Mouse (Mus musculus) testis, adult 2 months (tissue): ENCODE measurements at regions not wholly inside any gene's neighbourhood (a gene's known extent, or its start where the extent isn't known, plus 50 kb on each side); places are given as distances from the start of the nearest gene placed in this dataset.
"Not testable (repeated sequence)": the region's sequence is repeated elsewhere in the genome, so short reads cannot be mapped to it uniquely, and the experiment has no call there.

Experiments used
- H3K27ac ChIP-seq: fragments of 200-500 bp; 2 replicates; pipeline ENCODE4 v1.5.1; 2012; ENCODE audit warnings: low read depth, low read length; ENCODE audit not compliant: control insufficient read depth, insufficient read depth
- H3K27me3 ChIP-seq: fragments of 200-500 bp; 2 replicates; pipeline ENCODE4 v1.6.1; 2012; ENCODE audit warnings: mild to moderate bottlenecking, low read length, moderate library complexity; ENCODE audit not compliant: control insufficient read depth, insufficient read depth
- H3K36me3 ChIP-seq: fragments of 200-500 bp; 2 replicates; pipeline ENCODE4 v1.6.1; 2012; ENCODE audit warnings: mild to moderate bottlenecking, low read length; ENCODE audit not compliant: control insufficient read depth, insufficient read depth
- H3K4me1 ChIP-seq: fragments of 200-500 bp; 2 replicates; pipeline ENCODE4 v1.6.1; 2012; ENCODE audit warnings: low read length; ENCODE audit not compliant: control insufficient read depth, insufficient read depth
- H3K4me3 ChIP-seq: fragments of 200-500 bp; 2 replicates; pipeline ENCODE4 v1.5.1; 2012; ENCODE audit warnings: low read depth, mild to moderate bottlenecking, low read length, moderate library complexity, mixed read lengths; ENCODE audit not compliant: control insufficient read depth
- CTCF ChIP-seq: fragments of 200-500 bp; IDR thresholded peaks from 2 replicates; pipeline ENCODE4 v1.5.1; 2012; ENCODE audit warnings: low read depth, mild to moderate bottlenecking, inconsistent platforms, low read length, moderate library complexity; ENCODE audit not compliant: control insufficient read depth, insufficient read depth, insufficient replicate concordance
- POLR2A ChIP-seq: fragments of 200-500 bp; IDR thresholded peaks from 2 replicates; pipeline ENCODE4 v1.6.1; 2012; ENCODE audit warnings: low read depth, mild to moderate bottlenecking, inconsistent platforms, low read length, moderate library complexity; ENCODE audit not compliant: control insufficient read depth

DNA sequence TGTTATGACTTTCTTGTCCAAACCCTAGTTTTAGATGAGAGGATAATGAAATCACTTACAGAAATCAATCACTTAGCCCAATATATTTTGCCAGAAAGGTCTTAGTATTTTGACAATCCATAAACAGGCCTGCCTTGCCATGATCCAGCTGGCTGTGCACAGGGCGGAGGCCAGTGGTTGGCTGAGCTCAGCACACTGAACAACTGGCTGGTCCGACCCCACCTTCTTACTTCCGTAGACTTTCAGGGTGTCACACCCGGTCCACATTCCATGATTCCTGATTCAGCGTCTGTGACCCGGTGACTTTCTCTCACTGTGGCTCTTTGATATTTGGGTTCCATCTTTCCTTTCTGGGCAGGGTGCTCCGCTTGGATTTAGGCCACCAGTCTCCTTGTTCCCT, 133.8 kb downstream of the Phlda1 start:
- TF ChIP-seq CTCF = no peak
- TF ChIP-seq POLR2A = no peak

DNA sequence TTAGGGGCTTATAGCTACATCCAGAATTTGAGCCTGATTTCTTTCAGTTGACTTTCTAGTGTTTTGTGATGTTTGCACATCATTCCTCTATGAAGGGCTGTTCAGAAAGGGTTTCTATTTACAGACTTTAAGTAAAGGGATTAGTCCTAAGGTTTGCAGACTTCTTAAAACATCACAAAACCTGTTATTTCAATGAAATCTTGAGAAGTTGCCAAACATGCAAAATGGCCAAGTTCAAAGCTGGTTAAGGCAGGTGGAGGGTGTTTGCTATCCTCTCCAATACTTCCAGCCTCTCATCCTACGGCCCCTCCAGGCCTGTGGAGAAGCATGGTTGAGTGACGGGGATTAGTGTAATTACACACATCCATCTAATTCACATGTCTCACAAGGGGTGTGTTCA, 136.6 kb downstream of the Phlda1 start:
- H3K36me3 ChIP-seq = no peaks in the 10 kb centered on the region
- no peak overlapping the region for H3K27ac ChIP-seq
- H3K4me3 ChIP-seq = no peak overlapping the region
- TF ChIP-seq POLR2A (no peak), CTCF (no peak)
- no peaks in the 10 kb centered on the region for H3K4me1 ChIP-seq
- H3K27me3 ChIP-seq = no peaks in the 10 kb centered on the region

More for the DNA sequence above, 133.8 kb downstream of the Phlda1 start:
- H3K36me3 ChIP-seq = no peaks in the 10 kb centered on the region
- no peak overlapping the region for H3K27ac ChIP-seq
- H3K4me1 ChIP-seq = peaks cover 7% of the 10 kb centered on the region
- no peak overlapping the region for H3K4me3 ChIP-seq
- H3K27me3 ChIP-seq = no peaks in the 10 kb centered on the region

DNA sequence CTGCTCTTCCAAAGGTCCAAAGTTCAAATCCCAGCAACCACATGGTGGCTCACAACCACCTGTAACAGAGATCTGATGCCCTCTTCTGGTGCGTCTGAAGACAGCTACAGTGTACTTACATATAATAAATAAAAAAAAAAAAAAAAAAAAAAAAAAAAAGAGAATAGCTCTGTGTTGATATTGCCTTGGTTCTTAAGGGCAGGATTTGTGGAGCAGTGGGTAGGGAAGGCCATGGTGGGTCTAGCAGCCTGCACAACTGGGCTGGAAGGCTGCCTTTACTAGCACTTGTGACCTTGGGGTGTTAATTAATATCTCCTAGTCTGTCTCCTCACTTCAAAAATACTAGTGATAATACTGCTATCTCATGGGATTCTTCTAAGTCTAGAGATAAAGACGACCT, 147.7 kb downstream of the Phlda1 start:
- not testable (repeated sequence) for H3K27ac ChIP-seq, H3K27me3 ChIP-seq, H3K4me3 ChIP-seq, H3K36me3 ChIP-seq, H3K4me1 ChIP-seq

DNA sequence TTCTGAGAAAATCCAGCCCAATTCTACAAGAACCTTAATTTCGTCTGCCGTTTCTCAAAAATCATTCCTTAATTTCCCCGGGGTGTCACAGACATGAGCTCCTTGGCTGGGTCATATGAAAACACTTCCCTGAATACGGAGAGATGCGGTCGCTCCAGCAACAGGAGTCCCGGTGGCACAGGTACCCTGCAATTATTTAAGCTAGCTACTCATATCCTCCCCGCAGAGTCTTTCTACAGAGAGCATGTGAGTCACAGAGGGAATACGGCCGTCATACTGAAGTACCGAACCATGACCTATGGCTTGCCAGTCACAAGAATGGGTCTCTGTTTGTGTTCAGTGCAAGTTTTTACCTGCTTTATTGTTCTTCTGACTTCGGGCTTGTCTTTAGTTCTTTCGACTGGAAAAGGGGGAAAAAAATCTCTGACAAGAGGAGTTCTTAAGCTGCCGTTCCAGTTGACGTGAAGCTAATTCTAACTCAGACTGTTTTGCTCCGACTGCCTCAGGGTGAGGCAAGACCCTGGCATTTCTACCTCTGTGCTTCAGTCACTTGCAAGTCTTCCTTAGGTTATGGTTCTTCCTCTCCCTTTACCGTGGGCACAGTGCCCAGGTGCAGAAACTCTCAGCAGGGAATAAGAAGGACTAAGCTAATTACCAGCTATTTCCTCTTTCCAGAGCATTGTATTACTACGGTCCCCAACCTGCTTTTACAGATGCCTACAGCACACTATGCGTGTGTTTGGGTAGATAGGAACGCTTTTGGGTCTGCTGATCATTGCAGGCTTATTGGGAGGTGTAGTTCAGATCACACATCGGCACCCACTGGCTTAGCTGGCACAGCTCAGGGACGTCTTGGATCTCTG, 148.5 kb downstream of the Phlda1 start:
- Histone ChIP-seq H3K4me1 (no peaks in the 10 kb centered on the region), H3K27me3 (no peaks in the 10 kb centered on the region), H3K4me3 (no peak overlapping the region), H3K36me3 (no peaks in the 10 kb centered on the region), H3K27ac (no peak overlapping the region)
- TF ChIP-seq CTCF = no peak
- no peak for TF ChIP-seq POLR2A

DNA sequence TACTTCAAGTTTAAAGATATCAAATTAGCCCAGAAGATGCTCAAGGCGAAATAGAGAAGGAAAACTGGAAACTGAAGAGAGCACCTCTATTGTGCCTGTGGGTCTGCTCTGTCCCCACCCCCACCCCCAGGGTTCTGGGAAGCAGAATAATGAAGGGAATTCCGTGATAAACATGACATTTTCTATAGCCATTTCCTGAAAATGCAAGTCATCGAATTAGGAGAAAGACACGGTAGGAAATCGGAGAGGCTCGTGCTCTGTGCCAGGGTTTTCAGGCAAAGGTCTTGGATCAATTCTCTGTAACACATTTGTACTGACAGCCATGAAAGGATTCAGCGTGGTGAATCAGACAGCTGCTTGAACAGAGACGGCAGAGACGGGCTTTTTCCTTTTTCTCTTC, 152.7 kb downstream of the Phlda1 start:
- Histone ChIP-seq H3K36me3 (no peaks in the 10 kb centered on the region), H3K27ac (no peak overlapping the region), H3K4me1 (no peaks in the 10 kb centered on the region), H3K4me3 (no peak overlapping the region), H3K27me3 (no peaks in the 10 kb centered on the region)
- TF ChIP-seq POLR2A (no peak), CTCF (no peak)

DNA sequence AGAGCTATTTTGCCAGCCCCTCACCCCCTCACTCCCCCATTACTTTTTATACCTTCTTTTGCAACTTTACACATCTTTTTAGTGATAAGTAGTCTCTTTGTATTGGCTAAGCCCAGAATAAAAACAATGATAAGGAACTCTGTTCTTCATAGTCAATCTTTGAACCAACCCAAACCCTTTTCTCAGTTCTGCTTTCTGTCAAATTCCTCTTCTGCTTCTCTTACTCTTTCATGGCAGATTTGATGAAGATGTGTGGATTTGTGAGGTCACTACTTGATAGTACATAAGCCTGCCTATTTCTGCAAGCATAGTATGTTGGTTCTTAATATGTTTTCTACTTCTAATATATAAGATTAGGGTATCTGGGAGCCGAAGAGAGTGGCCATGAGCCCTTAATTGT, 156.6 kb downstream of the Phlda1 start:
- H3K4me1 ChIP-seq = no peaks in the 10 kb centered on the region
- H3K27me3 ChIP-seq = no peaks in the 10 kb centered on the region
- no peak overlapping the region for H3K27ac ChIP-seq
- H3K36me3 ChIP-seq = no peaks in the 10 kb centered on the region
- H3K4me3 ChIP-seq = no peak overlapping the region
- TF ChIP-seq POLR2A = no peak
- no peak for TF ChIP-seq CTCF

DNA sequence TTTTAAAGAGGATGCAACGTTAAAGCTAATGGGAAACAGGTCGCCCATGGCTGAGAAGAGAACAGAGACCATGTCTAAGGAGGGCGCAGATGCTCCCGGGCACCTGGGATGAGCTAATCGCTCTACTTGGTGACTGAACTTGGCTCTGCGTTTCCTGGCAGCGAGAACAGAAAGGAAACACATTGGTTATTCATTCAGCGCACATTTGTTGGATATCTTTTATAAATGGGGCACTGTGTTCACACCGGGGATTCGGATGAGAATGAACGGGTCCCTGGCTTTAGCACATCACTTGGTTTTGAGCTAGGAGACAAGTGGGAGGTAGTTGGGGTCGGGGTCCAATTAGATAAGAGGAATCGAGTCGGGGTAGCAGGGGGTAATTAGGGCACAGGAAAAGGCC, 159.7 kb downstream of the Phlda1 start:
- no peaks in the 10 kb centered on the region for H3K36me3 ChIP-seq
- H3K27me3 ChIP-seq = no peaks in the 10 kb centered on the region
- H3K27ac ChIP-seq = no peak overlapping the region
- no peak overlapping the region for H3K4me3 ChIP-seq
- H3K4me1 ChIP-seq = peaks cover 2% of the 10 kb centered on the region; the same call in 1 of the 2 replicates
- TF ChIP-seq CTCF = no peak
- TF ChIP-seq POLR2A = no peak
